Mouse (Mus musculus): ENCODE measurements at regions not wholly inside any gene's neighbourhood (a gene's known extent, or its start where the extent isn't known, plus 50 kb on each side); places are given as distances from the start of the nearest gene placed in this dataset.

- TF ChIP-seq POLR2A (IDR thresholded peaks at IDR 0.05; ENCODE audit: control insufficient read depth in 1 of 2, insufficient read depth in 1 of 2, low read depth in 1 of 2, low read length in 2 of 2, poor library complexity in 1 of 2) = no peak
- TF ChIP-seq POLR2AphosphoS2 (IDR thresholded peaks at IDR 0.05; ENCODE audit: low read length) = no peak
- TF ChIP-seq EP300 (IDR thresholded peaks at IDR 0.05; ENCODE audit: low read depth in 1 of 2, low read length in 2 of 2) = no peak
- TF ChIP-seq ELF1 (IDR thresholded peaks at IDR 0.05; ENCODE audit: low read depth, low read length) = no peak
- TF ChIP-seq NRF1 (IDR thresholded peaks at IDR 0.05; ENCODE audit: insufficient read depth, low read depth, low read length, poor library complexity, severe bottlenecking) = no peak
- no peak for TF ChIP-seq CTCF (IDR thresholded peaks at IDR 0.05 in 2 of 3, conservative IDR thresholded peaks at IDR 0.05 in 1 of 3; ENCODE audit: control insufficient read depth in 1 of 3, insufficient read depth in 1 of 3, low read depth in 2 of 3, low read length in 3 of 3, poor library complexity in 1 of 3, severe bottlenecking in 1 of 3)
- no peak for TF ChIP-seq MEF2A (IDR thresholded peaks at IDR 0.05; ENCODE audit: extremely low read depth, insufficient replicate concordance, low read depth, low read length, poor library complexity, severe bottlenecking)
- TF ChIP-seq MYB (IDR thresholded peaks at IDR 0.05; ENCODE audit: low read depth, low read length) = no peak
- TF ChIP-seq HCFC1 (IDR thresholded peaks at IDR 0.05; ENCODE audit: low read depth, low read length) = no peak
Observed at GRCm38 (mm10) chr13:53537937-53538336, 65.1 kb upstream of the Msx2 start.
